Mouse (Mus musculus): ENCODE measurements around the gene Prmt7. TPM values are rescaled to one million over a fixed set of nuclear protein-coding genes. Genes with fewer than 3 reads are reported as not detected.

The Prmt7 gene
- polyA plus RNA-seq, 1 experiment from 2014 or later, result 68.8 TPM

GRCm38 (mm10) chr8:106280844-106281243 lies 70.1 kb downstream of the Prmt7 start:
- no peak overlapping the region for H3K4me3 ChIP-seq (ENCODE audit: low read depth, low read length)
- H3K4me2 ChIP-seq (ENCODE audit: low read depth, low read length, severe bottlenecking), result no peak overlapping the region
- H3K27ac ChIP-seq (ENCODE audit: low read depth, low read length), result no peak overlapping the region
- H3K36me3 ChIP-seq (ENCODE audit: control insufficient read depth, insufficient read depth, low read length), result no peaks in the 10 kb centered on the region
- no peaks in the 10 kb centered on the region for H3K27me3 ChIP-seq (ENCODE audit: control insufficient read depth, insufficient read depth, low read length)
- H3K4me1 ChIP-seq (replicated peaks; ENCODE audit: control insufficient read depth, insufficient read depth, low read length), result no peaks in the 10 kb centered on the region
- no peak for ATAC-seq (replicated peaks; ENCODE audit: low FRiP score)
- H3K9ac ChIP-seq (ENCODE audit: low read length), result no peak overlapping the region
- DNase-seq (ENCODE audit: low spot score), result no peak
- no peaks in the 10 kb centered on the region for H3K9me3 ChIP-seq (ENCODE audit: control insufficient read depth, low read length)
- WGBS, result 47% methylated on average over 4 of the region's 4 CpGs

DNA sequence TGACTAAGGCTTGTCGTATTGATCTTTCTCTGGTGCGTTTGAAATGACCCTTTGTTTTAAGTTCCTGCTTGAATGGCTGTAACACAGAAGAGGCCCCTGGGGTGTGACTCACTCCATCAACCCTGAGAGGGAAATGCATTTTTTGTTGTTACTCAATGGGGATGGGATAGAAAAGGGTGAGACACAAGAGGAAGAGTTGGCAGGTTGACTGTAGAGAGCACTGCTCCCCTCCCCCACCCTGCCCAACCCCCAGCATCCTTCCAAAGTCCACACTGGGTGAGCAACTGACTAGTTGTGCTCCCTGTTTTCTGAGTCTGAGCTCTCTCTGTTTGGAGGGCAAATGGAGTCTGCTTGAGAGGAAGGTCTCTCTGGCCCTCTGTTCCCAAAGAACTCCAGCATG lies 76.7 kb downstream of the Prmt7 start:
- no peak for ATAC-seq (replicated peaks; ENCODE audit: low FRiP score)
- Histone ChIP-seq H3K4me2 (ENCODE audit: low read depth, low read length, severe bottlenecking) (no peak overlapping the region), H3K4me1 (replicated peaks; ENCODE audit: control insufficient read depth, insufficient read depth, low read length) (no peaks in the 10 kb centered on the region), H3K36me3 (ENCODE audit: control insufficient read depth, insufficient read depth, low read length) (no peaks in the 10 kb centered on the region), H3K27me3 (ENCODE audit: control insufficient read depth, insufficient read depth, low read length) (no peaks in the 10 kb centered on the region), H3K4me3 (ENCODE audit: low read depth, low read length) (no peak overlapping the region), H3K27ac (ENCODE audit: low read depth, low read length) (no peak overlapping the region), H3K9me3 (ENCODE audit: control insufficient read depth, low read length) (no peaks in the 10 kb centered on the region), H3K9ac (ENCODE audit: low read length) (no peak overlapping the region)
- 33% methylated on average over 2 of the region's 2 CpGs for WGBS
- DNase-seq (ENCODE audit: low spot score), result no peak

DNA sequence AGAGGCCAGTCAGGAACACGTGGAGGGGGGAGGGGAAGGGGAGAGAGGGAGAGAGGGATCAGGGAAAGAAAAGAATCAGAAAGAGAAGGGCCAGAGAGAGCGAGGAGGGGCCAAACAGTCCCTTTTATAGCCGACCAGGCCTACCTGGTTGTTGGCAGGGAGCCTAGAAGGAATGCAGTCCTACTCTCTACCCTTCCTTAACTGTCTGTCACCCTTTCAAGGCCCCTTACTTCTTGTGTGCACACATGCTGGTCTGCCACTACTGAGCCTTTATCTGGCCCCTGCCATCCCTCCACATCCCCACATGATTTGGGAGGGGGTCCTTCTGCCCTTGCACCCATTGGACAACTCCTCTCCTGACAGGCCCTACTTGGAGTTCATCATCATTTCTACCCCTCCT lies 78.0 kb downstream of the Prmt7 start:
- no peak overlapping the region for H3K9ac ChIP-seq (ENCODE audit: low read length)
- no peak overlapping the region for H3K4me3 ChIP-seq (ENCODE audit: low read depth, low read length)
- no peaks in the 10 kb centered on the region for H3K27me3 ChIP-seq (ENCODE audit: control insufficient read depth, insufficient read depth, low read length)
- H3K9me3 ChIP-seq (ENCODE audit: control insufficient read depth, low read length), result no peaks in the 10 kb centered on the region
- no peaks in the 10 kb centered on the region for H3K4me1 ChIP-seq (replicated peaks; ENCODE audit: control insufficient read depth, insufficient read depth, low read length)
- H3K4me2 ChIP-seq (ENCODE audit: low read depth, low read length, severe bottlenecking), result no peak overlapping the region
- DNase-seq (ENCODE audit: low spot score), result no peak
- ATAC-seq (replicated peaks; ENCODE audit: low FRiP score), result no peak
- no peak overlapping the region for H3K27ac ChIP-seq (ENCODE audit: low read depth, low read length)
- H3K36me3 ChIP-seq (ENCODE audit: control insufficient read depth, insufficient read depth, low read length), result no peaks in the 10 kb centered on the region
- WGBS, result 37% methylated on average over 3 of the region's 3 CpGs

- ATAC-seq (replicated peaks; ENCODE audit: low FRiP score) (no peak), DNase-seq (ENCODE audit: low spot score) (no peak)
- no peak overlapping the region for H3K27ac ChIP-seq (ENCODE audit: low read depth, low read length)
- no peaks in the 10 kb centered on the region for H3K9me3 ChIP-seq (ENCODE audit: control insufficient read depth, low read length)
- H3K4me1 ChIP-seq (replicated peaks; ENCODE audit: control insufficient read depth, insufficient read depth, low read length), result no peaks in the 10 kb centered on the region
- no peak overlapping the region for H3K9ac ChIP-seq (ENCODE audit: low read length)
- no peaks in the 10 kb centered on the region for H3K27me3 ChIP-seq (ENCODE audit: control insufficient read depth, insufficient read depth, low read length)
- WGBS, result 56% methylated on average over 7 of the region's 7 CpGs
- H3K4me2 ChIP-seq (ENCODE audit: low read depth, low read length, severe bottlenecking), result no peak overlapping the region
- H3K36me3 ChIP-seq (ENCODE audit: control insufficient read depth, insufficient read depth, low read length), result no peaks in the 10 kb centered on the region
- no peak overlapping the region for H3K4me3 ChIP-seq (ENCODE audit: low read depth, low read length)
These were observed 78.7 kb downstream of the Prmt7 start for GRCm38 (mm10) chr8:106289464-106289863.

GRCm38 (mm10) chr8:106292484-106293396 lies 82.0 kb downstream of the Prmt7 start:
- WGBS, result 74% methylated on average over 20 of the region's 20 CpGs
- no peak for ATAC-seq (replicated peaks; ENCODE audit: low FRiP score)

DNA sequence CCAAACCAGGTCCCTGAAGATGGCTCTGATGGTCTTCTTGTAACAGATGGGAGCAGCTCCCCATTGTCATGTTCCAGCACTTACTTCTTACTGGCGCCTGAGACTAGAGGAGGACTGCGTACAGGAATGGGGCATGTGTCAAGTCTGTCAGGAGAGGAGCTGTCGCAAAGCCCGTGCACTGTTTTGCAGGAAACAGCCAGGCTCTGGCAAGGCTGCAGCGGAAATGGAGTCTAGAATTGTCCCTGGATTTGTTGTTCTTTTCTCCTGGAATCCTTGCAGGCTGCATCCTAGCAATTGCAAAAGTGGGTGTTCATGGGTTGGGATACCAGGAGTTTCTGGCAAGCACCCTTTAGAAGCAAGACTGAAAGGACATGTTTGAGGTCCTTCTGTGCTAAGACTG lies 87.5 kb downstream of the Prmt7 start:
- no peak for DNase-seq (ENCODE audit: low spot score)
- no peak for ATAC-seq (replicated peaks; ENCODE audit: low FRiP score)
- H3K27ac ChIP-seq (ENCODE audit: low read depth, low read length), result no peak overlapping the region
- no peaks in the 10 kb centered on the region for H3K27me3 ChIP-seq (ENCODE audit: control insufficient read depth, insufficient read depth, low read length)
- WGBS, result 78% methylated on average over 5 of the region's 5 CpGs
- H3K9ac ChIP-seq (ENCODE audit: low read length), result no peak overlapping the region
- no peaks in the 10 kb centered on the region for H3K9me3 ChIP-seq (ENCODE audit: control insufficient read depth, low read length)
- H3K36me3 ChIP-seq (ENCODE audit: control insufficient read depth, insufficient read depth, low read length), result no peaks in the 10 kb centered on the region
- H3K4me3 ChIP-seq (ENCODE audit: low read depth, low read length), result no peak overlapping the region
- no peak overlapping the region for H3K4me2 ChIP-seq (ENCODE audit: low read depth, low read length, severe bottlenecking)
- no peaks in the 10 kb centered on the region for H3K4me1 ChIP-seq (replicated peaks; ENCODE audit: control insufficient read depth, insufficient read depth, low read length)

More at GRCm38 (mm10) chr8:106292484-106293396, 82.0 kb downstream of the Prmt7 start:
- Histone ChIP-seq H3K4me2 (ENCODE audit: low read depth, low read length, severe bottlenecking) (no peak overlapping the region), H3K36me3 (ENCODE audit: control insufficient read depth, insufficient read depth, low read length) (no peaks in the 10 kb centered on the region), H3K4me3 (ENCODE audit: low read depth, low read length) (no peak overlapping the region), H3K27ac (ENCODE audit: low read depth, low read length) (no peak overlapping the region), H3K9me3 (ENCODE audit: control insufficient read depth, low read length) (no peaks in the 10 kb centered on the region), H3K4me1 (replicated peaks; ENCODE audit: control insufficient read depth, insufficient read depth, low read length) (no peaks in the 10 kb centered on the region), H3K9ac (ENCODE audit: low read length) (no peak overlapping the region), H3K27me3 (ENCODE audit: control insufficient read depth, insufficient read depth, low read length) (no peaks in the 10 kb centered on the region)
- no peak for DNase-seq (ENCODE audit: low spot score)

GRCm38 (mm10) chr8:106298846-106299245 lies 88.1 kb downstream of the Prmt7 start:
- WGBS, result 78% methylated on average over 1 of the region's 1 CpGs
- no peaks in the 10 kb centered on the region for H3K9me3 ChIP-seq (ENCODE audit: control insufficient read depth, low read length)

DNA sequence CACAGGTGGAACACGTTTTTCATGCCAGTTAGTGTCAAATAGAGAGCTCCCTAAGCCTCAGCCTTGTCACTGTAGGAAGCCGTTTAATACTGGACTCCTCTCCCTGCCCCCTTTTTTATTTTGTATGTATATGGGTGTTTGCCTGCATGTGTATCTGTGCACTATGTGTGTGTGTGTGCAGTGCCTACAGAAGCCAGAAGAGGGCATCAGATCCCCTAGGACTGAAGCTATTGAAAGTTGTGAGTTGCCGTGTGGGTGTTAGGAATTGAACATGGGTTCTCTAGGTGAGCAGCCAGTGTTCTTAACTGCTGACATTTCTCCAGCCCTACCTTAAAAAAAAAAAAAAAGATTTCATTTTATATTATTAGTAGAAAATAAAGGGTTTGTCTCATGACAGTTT lies 89.0 kb downstream of the Prmt7 start:
- no peak overlapping the region for H3K9ac ChIP-seq (ENCODE audit: low read length)
- no peaks in the 10 kb centered on the region for H3K9me3 ChIP-seq (ENCODE audit: control insufficient read depth, low read length)
- H3K27me3 ChIP-seq (ENCODE audit: control insufficient read depth, insufficient read depth, low read length), result no peaks in the 10 kb centered on the region
- no peaks in the 10 kb centered on the region for H3K36me3 ChIP-seq (ENCODE audit: control insufficient read depth, insufficient read depth, low read length)
- ATAC-seq (replicated peaks; ENCODE audit: low FRiP score), result no peak
- no peak overlapping the region for H3K4me2 ChIP-seq (ENCODE audit: low read depth, low read length, severe bottlenecking)
- no peak for DNase-seq (ENCODE audit: low spot score)
- WGBS, result 81% methylated on average over 3 of the region's 3 CpGs
- H3K4me1 ChIP-seq (replicated peaks; ENCODE audit: control insufficient read depth, insufficient read depth, low read length), result no peaks in the 10 kb centered on the region
- no peak overlapping the region for H3K27ac ChIP-seq (ENCODE audit: low read depth, low read length)
- no peak overlapping the region for H3K4me3 ChIP-seq (ENCODE audit: low read depth, low read length)

More at GRCm38 (mm10) chr8:106298846-106299245, 88.1 kb downstream of the Prmt7 start:
- Histone ChIP-seq H3K36me3 (ENCODE audit: control insufficient read depth, insufficient read depth, low read length) (no peaks in the 10 kb centered on the region), H3K27me3 (ENCODE audit: control insufficient read depth, insufficient read depth, low read length) (no peaks in the 10 kb centered on the region), H3K4me3 (ENCODE audit: low read depth, low read length) (no peak overlapping the region), H3K9ac (ENCODE audit: low read length) (no peak overlapping the region), H3K4me1 (replicated peaks; ENCODE audit: control insufficient read depth, insufficient read depth, low read length) (no peaks in the 10 kb centered on the region), H3K27ac (ENCODE audit: low read depth, low read length) (no peak overlapping the region), H3K4me2 (ENCODE audit: low read depth, low read length, severe bottlenecking) (no peak overlapping the region)
- no peak for ATAC-seq (replicated peaks; ENCODE audit: low FRiP score)
- no peak for DNase-seq (ENCODE audit: low spot score)
